Mouse (Mus musculus) embryonic facial prominence, embryonic 14.5 days (tissue): ENCODE data around the gene Emilin3. TPM values are rescaled to one million over a fixed set of nuclear protein-coding genes. Genes with fewer than 3 reads are reported as not detected.

Experiments used
- ATAC-seq: fragments of 200-750 bp; cut with Nextera tagmentation; 2 replicates; pipeline ENCODE4 v1.8.0; 2017; ENCODE audit warnings: low read depth, moderate number of reproducible peaks, moderate TSS enrichment
- DNase-seq: peaks from one replicate; pipeline ENCODE4 v3.0.0-alpha.2; 2015; ENCODE audit warnings: low spot score
- H3K27ac ChIP-seq: fragments of 300-500 bp; sonication (generic); replicated peaks from 2 replicates; pipeline ENCODE4 v1.5.1; 2014; ENCODE audit warnings: low read depth, mild to moderate bottlenecking, low read length, moderate library complexity
- H3K27me3 ChIP-seq: fragments of 300-500 bp; sonication (generic); replicated peaks from 2 replicates; pipeline ENCODE4 v1.6.1; 2014; ENCODE audit warnings: low read length; ENCODE audit not compliant: control insufficient read depth, insufficient read depth
- H3K36me3 ChIP-seq: fragments of 300-500 bp; sonication (generic); 2 replicates; pipeline ENCODE4 v1.6.1; 2014; ENCODE audit warnings: low read length, mixed read lengths; ENCODE audit not compliant: control insufficient read depth, insufficient read depth
- H3K4me1 ChIP-seq: fragments of 300-500 bp; sonication (generic); 2 replicates; pipeline ENCODE4 v1.6.1; 2014; ENCODE audit warnings: antibody characterized with exemption, low read length; ENCODE audit not compliant: control insufficient read depth, insufficient read depth
- H3K4me2 ChIP-seq: fragments of 300-500 bp; sonication (generic); 2 replicates; pipeline ENCODE4 v1.6.1; 2014; ENCODE audit warnings: low read depth, mild to moderate bottlenecking, low read length, moderate library complexity, mixed read lengths
- H3K4me3 ChIP-seq: fragments of 300-500 bp; sonication (generic); 2 replicates; pipeline ENCODE4 v1.5.1; 2014; ENCODE audit warnings: low read depth, mild to moderate bottlenecking, low read length
- H3K9ac ChIP-seq: fragments of 300-500 bp; sonication (generic); 2 replicates; pipeline ENCODE4 v1.6.1; 2014; ENCODE audit warnings: low read depth, mild to moderate bottlenecking, low read length, moderate library complexity, mixed read lengths
- H3K9me3 ChIP-seq: fragments of 300-500 bp; sonication (generic); 2 replicates; pipeline ENCODE4 v1.6.1; 2016; ENCODE audit warnings: low read length; ENCODE audit not compliant: control insufficient read depth
- WGBS: fragments of 180-500 bp; shearing (Covaris S2); extraction: QIAGEN DNeasy Blood & Tissue Kit; methylation state at CpG from one replicate; pipeline ENCODE4 v1.1.7; 2014; 5-methylcytosine and 5-hydroxymethylcytosine counted together
- polyA plus RNA-seq: library from polyadenylated mRNA; unstranded; fragments of >200 nt; fragmentation: Nextera tagmentation; extraction: Ambion mirVana; gene quantifications from 2 replicates; pipeline ENCODE4 v1.2.1, GENCODE M21; 2014

The Emilin3 gene
- polyA plus RNA-seq, 1 experiment from 2014 or later = 21.6 TPM

GRCm38 (mm10) chr2:160914656-160915055 is 2.5 kb upstream of the Emilin3 start:
- Histone ChIP-seq H3K4me2 (no peak overlapping the region), H3K27me3 (peaks cover 23% of the 10 kb centered on the region), H3K9ac (no peak overlapping the region), H3K4me3 (no peak overlapping the region), H3K9me3 (no peaks in the 10 kb centered on the region), H3K27ac (no peak overlapping the region), H3K36me3 (no peaks in the 10 kb centered on the region), H3K4me1 (peaks cover 17% of the 10 kb centered on the region)
- WGBS = 81% methylated on average over 9 of the region's 9 CpGs
- no peak for ATAC-seq
- no peak for DNase-seq

- H3K9me3 ChIP-seq = no peaks in the 10 kb centered on the region
- peak overlapping the region; percentile 75 for H3K9ac ChIP-seq
- peaks cover 17% of the 10 kb centered on the region for H3K4me1 ChIP-seq
Measured at GRCm38 (mm10) chr2:160911558-160912201, 448 bp downstream of the Emilin3 start.

GRCm38 (mm10) chr2:160910633-160911032 is 1.5 kb downstream of the Emilin3 start:
- Histone ChIP-seq H3K4me3 (peak overlapping the region; percentile 63; the same call in 1 of the 2 replicates), H3K36me3 (peaks cover 33% of the 10 kb centered on the region), H3K9me3 (no peaks in the 10 kb centered on the region), H3K27ac (no peak overlapping the region), H3K4me2 (peak overlapping the region; percentile 91), H3K27me3 (peaks cover 23% of the 10 kb centered on the region), H3K4me1 (peaks cover 14% of the 10 kb centered on the region; the same call in 1 of the 2 replicates), H3K9ac (no peak overlapping the region)
- no peak for DNase-seq
- 84% methylated on average over 5 of the region's 5 CpGs for WGBS
- ATAC-seq = no peak

More at GRCm38 (mm10) chr2:160911558-160912201, 448 bp downstream of the Emilin3 start:
- H3K4me3 ChIP-seq = peak overlapping the region; percentile 63
- under 1% methylated on average over 36 of the region's 64 CpGs for WGBS
- DNase-seq (peak; percentile 65), ATAC-seq (peak; percentile 50)
- peak overlapping the region; percentile 67 for H3K27ac ChIP-seq
- peaks cover 23% of the 10 kb centered on the region for H3K27me3 ChIP-seq
- peaks cover 25% of the 10 kb centered on the region for H3K36me3 ChIP-seq
- peak overlapping the region; percentile 91 for H3K4me2 ChIP-seq

- Histone ChIP-seq H3K4me2 (no peak overlapping the region), H3K27me3 (peaks cover 23% of the 10 kb centered on the region), H3K9me3 (no peaks in the 10 kb centered on the region), H3K36me3 (peaks cover 36% of the 10 kb centered on the region), H3K9ac (no peak overlapping the region), H3K27ac (no peak overlapping the region), H3K4me1 (peaks cover 10% of the 10 kb centered on the region; the same call in 1 of the 2 replicates), H3K4me3 (no peak overlapping the region)
- ATAC-seq (no peak), DNase-seq (no peak)
- WGBS = 62% methylated on average over 14 of the region's 18 CpGs
Measured at GRCm38 (mm10) chr2:160908607-160909006, 3.5 kb downstream of the Emilin3 start.

GRCm38 (mm10) chr2:160906101-160906500 is 6.0 kb downstream of the Emilin3 start:
- peaks cover 12% of the 10 kb centered on the region for H3K27me3 ChIP-seq
- ATAC-seq = no peak
- H3K4me2 ChIP-seq = no peak overlapping the region
- 77% methylated on average over 5 of the region's 5 CpGs for WGBS
- no peak overlapping the region for H3K9ac ChIP-seq
- H3K4me3 ChIP-seq = no peak overlapping the region
- H3K36me3 ChIP-seq = peaks cover 36% of the 10 kb centered on the region
- H3K4me1 ChIP-seq = 0 out of 2 replicates have a peak, but pooled peaks cover 4% of the 10 kb centered on the region
- no peak for DNase-seq
- no peak overlapping the region for H3K27ac ChIP-seq
- H3K9me3 ChIP-seq = no peaks in the 10 kb centered on the region

- ATAC-seq (no peak), DNase-seq (no peak)
- H3K9me3 ChIP-seq = no peaks in the 10 kb centered on the region
- H3K4me1 ChIP-seq = no peaks in the 10 kb centered on the region
- no peak overlapping the region for H3K9ac ChIP-seq
- 94% methylated on average over 12 of the region's 12 CpGs for WGBS
- H3K27ac ChIP-seq = no peak overlapping the region
- H3K4me2 ChIP-seq = no peak overlapping the region
- peaks cover 36% of the 10 kb centered on the region for H3K36me3 ChIP-seq
- H3K4me3 ChIP-seq = no peak overlapping the region
- H3K27me3 ChIP-seq = peaks cover 5% of the 10 kb centered on the region; the same call in 1 of the 2 replicates
Measured at GRCm38 (mm10) chr2:160905301-160905700, 6.8 kb downstream of the Emilin3 start.

GRCm38 (mm10) chr2:160901656-160902412 is 10.3 kb downstream of the Emilin3 start:
- Histone ChIP-seq H3K27me3 (no peaks in the 10 kb centered on the region), H3K9me3 (no peaks in the 10 kb centered on the region), H3K9ac (no peak overlapping the region), H3K4me3 (no peak overlapping the region), H3K4me2 (no peak overlapping the region), H3K27ac (no peak overlapping the region), H3K36me3 (peaks cover 13% of the 10 kb centered on the region; the same call in 1 of the 2 replicates), H3K4me1 (no peaks in the 10 kb centered on the region)
- 77% methylated on average over 7 of the region's 7 CpGs for WGBS
- ATAC-seq = no peak
- no peak for DNase-seq

GRCm38 (mm10) chr2:160891697-160892096 is 20.4 kb downstream of the Emilin3 start:
- no peaks in the 10 kb centered on the region for H3K4me1 ChIP-seq
- H3K9me3 ChIP-seq = peaks cover 4% of the 10 kb centered on the region; the same call in 1 of the 2 replicates
- ATAC-seq (no peak), DNase-seq (no peak)
- no peaks in the 10 kb centered on the region for H3K36me3 ChIP-seq
- no peak overlapping the region for H3K27ac ChIP-seq
- no peak overlapping the region for H3K9ac ChIP-seq
- 81% methylated on average over 9 of the region's 9 CpGs for WGBS
- H3K4me3 ChIP-seq = no peak overlapping the region
- no peak overlapping the region for H3K4me2 ChIP-seq
- H3K27me3 ChIP-seq = no peaks in the 10 kb centered on the region
